Mouse (Mus musculus): ENCODE results near the gene Spata22. TPM values are rescaled to one million over a fixed set of nuclear protein-coding genes. Genes with fewer than 3 reads are reported as not detected.
"Not testable (repeated sequence)": the region's sequence is repeated elsewhere in the genome, so short reads cannot be mapped to it uniquely, and the experiment has no call there.

The Spata22 gene
- polyA plus RNA-seq (2012; rRNA removed), result not detected in 2 replicates

DNA sequence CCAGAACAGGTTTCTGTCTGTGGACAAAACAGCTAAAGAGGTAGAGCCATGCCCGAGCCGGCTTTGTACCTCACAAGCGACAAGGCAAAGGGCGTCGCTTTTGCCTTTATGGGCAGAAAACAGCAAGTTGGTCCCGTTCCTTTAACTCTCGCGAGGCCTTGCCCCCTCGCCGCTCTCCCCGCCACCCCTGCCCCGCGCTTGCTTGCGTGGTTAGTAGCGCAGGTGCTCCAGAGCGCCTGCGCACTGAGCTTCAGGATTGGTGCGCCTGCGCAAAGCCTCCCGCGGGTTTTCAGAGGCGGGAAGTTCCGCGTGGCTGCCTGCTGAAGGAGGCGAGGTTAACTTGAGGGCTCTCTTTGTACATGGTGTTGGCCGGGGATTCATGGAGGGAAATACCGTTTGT lies at the start of gene Spata22, which contains the start of the genes Aspa and Gm49340:
Spata22 (plus strand) TSS at position 300 of the 400 bp plus-strand sequence.
Aspa (minus strand) TSS at position 155 of the 400 bp plus-strand sequence.
Gm49340 (plus strand) TSS at position 300 of the 400 bp plus-strand sequence.
- no peak for TF ChIP-seq CTCF (IDR thresholded peaks at IDR 0.05; ENCODE audit: insufficient read depth, low read length)
- TF ChIP-seq POLR2A (IDR thresholded peaks at IDR 0.05; ENCODE audit: borderline replicate concordance, extremely low read depth, low read depth, low read length), result no peak
- DNase-seq, result no peak
- WGBS, result 80% methylated on average over 27 of the region's 27 CpGs
- Histone ChIP-seq H3K4me1 (ENCODE audit: control insufficient read depth, insufficient read depth, low read length) (no peaks in the 10 kb centered on the region), H3K4me3 (replicated peaks; ENCODE audit: extremely low read depth, low read depth, low read length) (no peak within 1 kb of the TSS)

- no peak for TF ChIP-seq POLR2A (IDR thresholded peaks at IDR 0.05; ENCODE audit: borderline replicate concordance, extremely low read depth, low read depth, low read length)
- TF ChIP-seq CTCF (IDR thresholded peaks at IDR 0.05; ENCODE audit: insufficient read depth, low read length), result no peak
- DNase-seq, result no peak
- H3K4me3 ChIP-seq (replicated peaks; ENCODE audit: extremely low read depth, low read depth, low read length), result no peak overlapping the region
- 34% methylated on average over 5 of the region's 5 CpGs for WGBS
- H3K4me1 ChIP-seq (ENCODE audit: control insufficient read depth, insufficient read depth, low read length), result peaks cover 4% of the 10 kb centered on the region; the same call in 1 of the 2 replicates
Measured at GRCm38 (mm10) chr11:73280710-73281109, 48.8 kb upstream of the Spata22 start.

GRCm38 (mm10) chr11:73281528-73282027 lies 48.0 kb upstream of the Spata22 start:
- 4% methylated on average over 16 of the region's 16 CpGs for WGBS
- TF ChIP-seq POLR2A (IDR thresholded peaks at IDR 0.05; ENCODE audit: borderline replicate concordance, extremely low read depth, low read depth, low read length) (no peak), CTCF (IDR thresholded peaks at IDR 0.05; ENCODE audit: insufficient read depth, low read length) (peak; percentile 70)
- Histone ChIP-seq H3K4me3 (replicated peaks; ENCODE audit: extremely low read depth, low read depth, low read length) (peak overlapping the region; percentile 20), H3K4me1 (ENCODE audit: control insufficient read depth, insufficient read depth, low read length) (peaks cover 4% of the 10 kb centered on the region; the same call in 1 of the 2 replicates)
- DNase-seq, result peak; percentile 46

- peak; percentile 4 for DNase-seq
Measured at GRCm38 (mm10) chr11:73283369-73283768, 46.2 kb upstream of the Spata22 start.

GRCm38 (mm10) chr11:73283926-73284325 lies 45.6 kb upstream of the Spata22 start:
- Histone ChIP-seq H3K4me3 (replicated peaks; ENCODE audit: extremely low read depth, low read depth, low read length) (no peak overlapping the region), H3K4me1 (ENCODE audit: control insufficient read depth, insufficient read depth, low read length) (peaks cover 4% of the 10 kb centered on the region; the same call in 1 of the 2 replicates)
- no peak for TF ChIP-seq CTCF (IDR thresholded peaks at IDR 0.05; ENCODE audit: insufficient read depth, low read length)
- TF ChIP-seq POLR2A (IDR thresholded peaks at IDR 0.05; ENCODE audit: borderline replicate concordance, extremely low read depth, low read depth, low read length), result no peak
- 44% methylated on average over 1 of the region's 1 CpGs for WGBS
- DNase-seq, result peak; percentile 7

More at GRCm38 (mm10) chr11:73283369-73283768, 46.2 kb upstream of the Spata22 start:
- no peak for TF ChIP-seq POLR2A (IDR thresholded peaks at IDR 0.05; ENCODE audit: borderline replicate concordance, extremely low read depth, low read depth, low read length)
- TF ChIP-seq CTCF (IDR thresholded peaks at IDR 0.05; ENCODE audit: insufficient read depth, low read length), result no peak
- H3K4me3 ChIP-seq (replicated peaks; ENCODE audit: extremely low read depth, low read depth, low read length), result no peak overlapping the region
- H3K4me1 ChIP-seq (ENCODE audit: control insufficient read depth, insufficient read depth, low read length), result peaks cover 4% of the 10 kb centered on the region; the same call in 1 of the 2 replicates
- 51% methylated on average over 9 of the region's 9 CpGs for WGBS

DNA sequence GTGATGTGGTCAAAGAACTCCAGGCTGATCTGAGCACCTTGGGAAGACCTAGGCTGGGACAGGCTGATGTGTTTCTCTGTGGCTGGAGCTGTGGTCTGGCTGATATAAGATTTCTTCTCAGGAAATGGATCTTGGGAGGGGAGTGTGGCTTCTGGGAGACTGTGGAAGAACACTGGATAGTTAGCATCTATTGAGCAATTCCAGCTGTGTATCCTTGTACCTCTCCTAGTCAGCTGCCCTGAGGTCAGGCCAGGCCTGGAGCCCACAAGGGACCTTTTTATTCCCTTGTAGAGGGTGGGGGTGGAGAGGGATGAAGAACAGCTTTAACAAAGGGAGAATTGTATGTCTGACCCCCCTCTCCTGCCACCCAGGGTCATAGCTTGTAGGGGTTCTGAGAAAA lies 45.2 kb upstream of the Spata22 start:
- DNase-seq, result no peak
- H3K4me3 ChIP-seq (replicated peaks; ENCODE audit: extremely low read depth, low read depth, low read length), result no peak overlapping the region
- H3K4me1 ChIP-seq (ENCODE audit: control insufficient read depth, insufficient read depth, low read length), result peaks cover 4% of the 10 kb centered on the region; the same call in 1 of the 2 replicates
- no peak for TF ChIP-seq POLR2A (IDR thresholded peaks at IDR 0.05; ENCODE audit: borderline replicate concordance, extremely low read depth, low read depth, low read length)
- TF ChIP-seq CTCF (IDR thresholded peaks at IDR 0.05; ENCODE audit: insufficient read depth, low read length), result no peak

- 71% methylated on average over 1 of the region's 1 CpGs for WGBS
- DNase-seq, result no peak
Measured at GRCm38 (mm10) chr11:73289621-73290020, 39.9 kb upstream of the Spata22 start.

GRCm38 (mm10) chr11:73303123-73303522 lies 26.4 kb upstream of the Spata22 start:
- DNase-seq, result no peak
- 67% methylated on average over 2 of the region's 2 CpGs for WGBS
- no peaks in the 10 kb centered on the region for H3K4me1 ChIP-seq (ENCODE audit: control insufficient read depth, insufficient read depth, low read length)
- TF ChIP-seq CTCF (IDR thresholded peaks at IDR 0.05; ENCODE audit: insufficient read depth, low read length), result no peak
- no peak for TF ChIP-seq POLR2A (IDR thresholded peaks at IDR 0.05; ENCODE audit: borderline replicate concordance, extremely low read depth, low read depth, low read length)
- H3K4me3 ChIP-seq (replicated peaks; ENCODE audit: extremely low read depth, low read depth, low read length), result no peak overlapping the region

More at GRCm38 (mm10) chr11:73289621-73290020, 39.9 kb upstream of the Spata22 start:
- H3K4me1 ChIP-seq (ENCODE audit: control insufficient read depth, insufficient read depth, low read length), result no peaks in the 10 kb centered on the region
- no peak overlapping the region for H3K4me3 ChIP-seq (replicated peaks; ENCODE audit: extremely low read depth, low read depth, low read length)
- TF ChIP-seq POLR2A (IDR thresholded peaks at IDR 0.05; ENCODE audit: borderline replicate concordance, extremely low read depth, low read depth, low read length), result no peak
- TF ChIP-seq CTCF (IDR thresholded peaks at IDR 0.05; ENCODE audit: insufficient read depth, low read length), result no peak

GRCm38 (mm10) chr11:73315961-73316360 lies 13.6 kb upstream of the Spata22 start:
- Histone ChIP-seq H3K4me1 (ENCODE audit: control insufficient read depth, insufficient read depth, low read length) (no peaks in the 10 kb centered on the region), H3K4me3 (replicated peaks; ENCODE audit: extremely low read depth, low read depth, low read length) (no peak overlapping the region)
- TF ChIP-seq POLR2A (IDR thresholded peaks at IDR 0.05; ENCODE audit: borderline replicate concordance, extremely low read depth, low read depth, low read length) (no peak), CTCF (IDR thresholded peaks at IDR 0.05; ENCODE audit: insufficient read depth, low read length) (no peak)
- DNase-seq, result no peak
- 60% methylated on average over 3 of the region's 3 CpGs for WGBS

- 55% methylated on average over 2 of the region's 2 CpGs for WGBS
- DNase-seq; H3K4me1 ChIP-seq (ENCODE audit: control insufficient read depth, insufficient read depth, low read length); H3K4me3 ChIP-seq (replicated peaks; ENCODE audit: extremely low read depth, low read depth, low read length): not testable (repeated sequence)
Measured at GRCm38 (mm10) chr11:73318581-73318980, 11.0 kb upstream of the Spata22 start.

DNA sequence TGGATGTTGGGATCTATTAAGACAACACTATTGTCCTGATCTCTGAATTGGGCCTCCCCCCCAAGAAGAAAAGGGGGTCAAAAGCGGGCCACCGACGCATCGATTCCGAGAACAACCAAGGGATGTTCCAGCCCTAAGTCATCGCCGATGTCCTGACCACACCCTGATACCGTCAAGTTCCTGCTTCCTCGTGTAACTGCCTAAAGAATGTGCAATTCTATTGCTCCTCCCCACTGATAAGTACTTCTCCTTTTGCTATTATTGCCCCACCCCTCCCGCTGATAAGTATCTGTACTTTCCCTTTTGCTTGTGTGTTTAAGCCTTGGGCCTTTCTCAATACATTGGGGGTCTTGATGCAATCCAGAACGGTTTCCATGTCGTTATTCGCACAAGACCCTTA lies 8.5 kb upstream of the Spata22 start:
- H3K4me1 ChIP-seq (ENCODE audit: control insufficient read depth, insufficient read depth, low read length); H3K4me3 ChIP-seq (replicated peaks; ENCODE audit: extremely low read depth, low read depth, low read length); DNase-seq: not testable (repeated sequence)
- WGBS, result 84% methylated on average over 13 of the region's 13 CpGs

All from lung, adult 2 months (tissue).